Mouse (Mus musculus) neural tube, embryonic 12.5 days (tissue): ENCODE results near the gene Scarf1. TPM values are rescaled to one million over a fixed set of nuclear protein-coding genes. Genes with fewer than 3 reads are reported as not detected.

Experiments
- ATAC-seq: fragments of 200-750 bp; cut with Nextera tagmentation; 2 replicates; pipeline ENCODE4 v1.8.0; 2017; ENCODE audit warnings: low read depth, mild to moderate bottlenecking, moderate TSS enrichment, moderate library complexity; ENCODE audit not compliant: low FRiP score
- H3K27ac ChIP-seq: fragments of 300-500 bp; sonication (generic); 2 replicates; pipeline ENCODE4 v1.5.1; 2016
- H3K27me3 ChIP-seq: fragments of 300-500 bp; sonication (generic); replicated peaks from 2 replicates; pipeline ENCODE4 v1.6.1; 2016; ENCODE audit warnings: mild to moderate bottlenecking
- H3K36me3 ChIP-seq: fragments of 300-500 bp; sonication (generic); 2 replicates; pipeline ENCODE4 v1.6.1; 2016; ENCODE audit warnings: mild to moderate bottlenecking
- H3K4me1 ChIP-seq: fragments of 300-500 bp; sonication (generic); 2 replicates; pipeline ENCODE4 v1.6.1; 2016
- H3K4me2 ChIP-seq: fragments of 300-500 bp; sonication (generic); replicated peaks from 2 replicates; pipeline ENCODE4 v1.6.1; 2016; ENCODE audit warnings: mild to moderate bottlenecking
- H3K4me3 ChIP-seq: fragments of 300-500 bp; sonication (generic); 2 replicates; pipeline ENCODE4 v1.5.1; 2016
- H3K9ac ChIP-seq: fragments of 300-500 bp; sonication (generic); 2 replicates; pipeline ENCODE4 v1.6.1; 2016; ENCODE audit warnings: mild to moderate bottlenecking
- H3K9me3 ChIP-seq: fragments of 300-500 bp; sonication (generic); 2 replicates; pipeline ENCODE4 v1.6.1; 2016; ENCODE audit warnings: mild to moderate bottlenecking
- WGBS: fragments of 180-500 bp; shearing (Covaris S2); methylation state at CpG from one replicate; pipeline ENCODE4 v1.1.7; 2016; 5-methylcytosine and 5-hydroxymethylcytosine counted together
- polyA plus RNA-seq: library from polyadenylated mRNA; unstranded; fragments of >200 nt; fragmentation: Nextera tagmentation; extraction: Ambion mirVana; gene quantifications from 2 replicates; pipeline ENCODE4 v1.2.1, GENCODE M21; 2016

Gene Scarf1
- polyA plus RNA-seq, 1 experiment from 2014 or later, result 5.8 TPM

DNA sequence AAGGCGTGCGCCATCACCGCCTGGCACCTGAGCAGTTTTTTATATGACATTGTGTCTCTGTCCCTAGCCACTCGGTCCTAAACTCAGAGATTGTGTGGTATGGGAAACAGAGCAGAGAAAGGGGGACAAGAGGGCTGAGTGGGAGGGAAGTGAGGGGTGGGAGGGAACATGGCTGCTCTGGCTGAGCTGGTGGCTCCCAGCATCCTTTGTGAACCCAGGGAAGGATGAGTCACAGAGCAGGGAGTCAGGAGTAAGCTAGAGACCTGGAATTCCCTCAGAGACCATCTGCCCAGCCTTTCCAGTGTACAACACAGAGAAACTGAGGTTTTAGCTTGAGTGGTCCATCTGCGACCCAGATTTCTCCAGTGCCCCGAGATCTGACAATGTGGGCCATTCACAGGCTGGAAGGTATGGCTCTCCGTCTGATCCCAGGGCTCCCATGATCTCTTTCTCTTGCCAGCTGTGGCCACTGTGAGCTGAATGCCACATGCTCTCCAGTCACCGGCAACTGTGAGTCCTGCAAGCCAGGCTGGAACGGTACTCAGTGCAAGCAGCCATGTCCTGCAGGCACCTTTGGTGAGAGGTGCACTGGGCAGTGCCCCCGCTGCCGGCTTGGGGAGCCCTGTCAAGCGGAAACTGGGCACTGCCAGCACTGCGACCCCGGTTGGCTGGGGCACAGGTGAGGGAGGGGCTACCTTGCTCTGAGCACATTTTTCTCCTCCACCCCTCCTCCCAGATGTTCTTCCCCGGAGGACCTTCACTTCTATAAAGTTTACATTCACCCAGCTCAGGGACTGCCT is 6.7 kb downstream of the Scarf1 start:
- Histone ChIP-seq H3K9me3 (no peaks in the 10 kb centered on the region), H3K36me3 (no peaks in the 10 kb centered on the region), H3K27me3 (no peaks in the 10 kb centered on the region), H3K9ac (no peak overlapping the region), H3K4me2 (no peak overlapping the region), H3K27ac (no peak overlapping the region), H3K4me1 (no peaks in the 10 kb centered on the region), H3K4me3 (no peak overlapping the region)
- no peak for ATAC-seq
- 79% methylated on average over 15 of the region's 15 CpGs for WGBS

DNA sequence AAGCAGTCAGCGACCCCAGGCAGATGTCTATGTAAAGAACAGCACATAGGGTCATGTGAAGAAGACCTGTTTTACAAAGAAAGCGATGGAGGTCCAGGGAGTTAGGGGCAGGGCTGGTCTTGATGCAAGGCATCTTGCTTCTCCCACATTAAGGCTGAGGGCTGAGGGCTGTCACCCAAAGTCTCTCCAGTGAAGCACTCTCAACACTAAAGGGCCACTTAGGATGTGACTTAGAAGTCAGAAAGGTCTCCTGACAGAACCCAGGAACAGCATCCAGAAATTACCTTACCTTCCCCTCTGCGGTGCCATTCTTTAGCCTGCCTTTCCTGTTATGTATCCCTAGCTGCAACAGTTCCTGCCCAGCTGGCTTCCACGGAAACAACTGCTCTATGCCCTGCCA is 8.3 kb downstream of the Scarf1 start:
- Histone ChIP-seq H3K27ac (no peak overlapping the region), H3K4me2 (no peak overlapping the region), H3K9me3 (no peaks in the 10 kb centered on the region), H3K4me1 (no peaks in the 10 kb centered on the region), H3K36me3 (no peaks in the 10 kb centered on the region), H3K9ac (no peak overlapping the region), H3K27me3 (no peaks in the 10 kb centered on the region), H3K4me3 (no peak overlapping the region)
- ATAC-seq, result no peak
- 93% methylated on average over 4 of the region's 4 CpGs for WGBS

DNA sequence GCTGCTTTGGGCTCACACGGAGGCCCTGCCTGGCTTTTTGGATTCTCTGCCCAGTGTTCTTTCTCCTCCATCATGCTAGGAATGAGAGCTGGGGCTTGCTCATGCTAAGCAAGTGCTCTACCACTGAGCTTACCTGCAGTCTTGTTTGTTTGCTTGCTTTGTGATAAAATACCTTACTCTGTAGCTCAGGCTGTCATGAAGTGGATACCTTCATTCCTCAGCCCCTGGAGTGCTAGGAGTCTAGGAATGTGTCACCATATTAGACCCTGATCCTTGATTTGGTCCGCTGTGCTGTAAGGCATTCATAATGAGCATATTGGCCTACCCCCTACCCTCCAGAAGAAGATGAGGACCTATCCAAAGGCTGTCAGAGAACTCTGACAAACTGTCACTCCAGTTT is 9.5 kb downstream of the Scarf1 start:
- no peaks in the 10 kb centered on the region for H3K9me3 ChIP-seq
- no peak overlapping the region for H3K9ac ChIP-seq
- no peak overlapping the region for H3K4me3 ChIP-seq
- H3K4me1 ChIP-seq, result no peaks in the 10 kb centered on the region
- no peaks in the 10 kb centered on the region for H3K36me3 ChIP-seq
- ATAC-seq, result no peak
- H3K27me3 ChIP-seq, result no peaks in the 10 kb centered on the region
- 80% methylated on average over 2 of the region's 2 CpGs for whole genome bisulfite sequencing
- H3K4me2 ChIP-seq, result no peak overlapping the region
- no peak overlapping the region for H3K27ac ChIP-seq

DNA sequence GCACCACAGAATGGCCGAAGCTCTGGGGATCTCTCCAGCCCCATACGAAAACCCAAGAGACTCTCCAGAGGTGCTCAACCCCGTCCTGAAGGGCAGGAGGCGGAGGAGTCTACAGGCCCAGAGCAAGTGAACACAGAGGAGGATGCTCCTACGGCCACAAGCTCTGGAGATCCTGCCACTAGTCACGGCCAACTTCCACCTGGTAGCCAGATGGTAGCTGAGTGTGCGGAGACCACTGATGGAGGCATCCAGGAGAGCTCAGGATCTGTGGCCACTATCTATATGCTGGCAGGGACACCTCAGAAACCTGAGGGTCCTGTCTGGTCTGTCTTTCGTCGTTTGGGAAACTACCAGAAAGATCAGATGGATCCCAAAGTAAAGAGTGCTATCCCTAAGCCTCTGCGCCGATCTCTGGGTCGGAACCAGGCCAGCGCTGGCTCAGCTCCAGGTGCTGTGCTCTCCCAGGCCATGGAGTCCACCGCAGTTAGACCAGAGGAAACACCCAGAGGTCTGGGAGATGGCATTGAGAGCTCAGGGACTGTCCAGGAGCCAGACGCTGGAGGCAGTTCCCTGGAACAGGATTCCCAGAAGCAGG is 12.3 kb downstream of the Scarf1 start:
- Histone ChIP-seq H3K27me3 (no peaks in the 10 kb centered on the region), H3K27ac (no peak overlapping the region), H3K4me3 (no peak overlapping the region), H3K4me1 (no peaks in the 10 kb centered on the region), H3K36me3 (no peaks in the 10 kb centered on the region), H3K9ac (no peak overlapping the region), H3K9me3 (no peaks in the 10 kb centered on the region), H3K4me2 (no peak overlapping the region)
- WGBS, result 88% methylated on average over 15 of the region's 15 CpGs
- ATAC-seq, result no peak

DNA sequence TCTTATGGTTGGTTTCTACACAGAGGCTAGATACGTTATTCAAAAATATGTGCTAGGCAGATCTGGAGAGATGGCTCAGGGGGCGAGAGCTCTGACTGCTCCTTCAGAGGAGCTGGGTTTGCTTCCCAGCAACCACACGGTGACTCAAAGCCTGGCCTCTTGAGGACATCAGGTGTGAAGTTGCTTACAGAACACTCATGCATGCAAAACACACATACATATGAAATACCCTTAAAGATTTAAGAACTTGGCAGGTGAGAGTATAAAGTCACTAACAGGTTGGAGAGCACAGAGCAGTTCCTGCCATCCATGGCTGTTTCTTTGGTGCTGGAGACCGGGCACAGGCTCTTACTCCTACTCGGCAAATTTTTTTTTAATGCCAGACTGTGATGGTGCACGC is 13.6 kb downstream of the Scarf1 start:
- H3K27ac ChIP-seq, result no peak overlapping the region
- ATAC-seq, result no peak
- WGBS, result 91% methylated on average over 6 of the region's 6 CpGs

DNA sequence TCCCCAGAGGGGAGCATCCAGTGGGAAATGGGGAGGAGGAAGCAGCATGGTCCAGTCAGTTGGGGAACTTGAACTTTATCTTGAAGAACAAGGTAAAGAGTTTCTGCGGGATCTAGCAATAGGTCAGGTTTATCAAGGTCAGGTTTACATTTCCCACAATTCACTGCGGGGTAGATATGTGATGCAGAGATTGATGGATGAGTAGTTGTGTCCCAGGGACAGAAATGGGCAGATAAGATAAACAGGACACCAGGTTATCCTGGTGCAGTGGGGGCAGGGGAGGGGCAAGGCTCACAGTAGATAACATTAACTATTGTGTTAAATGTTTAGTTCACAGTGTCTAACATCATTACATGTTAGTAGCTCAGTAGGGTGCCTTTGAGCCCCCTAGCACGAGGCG is 16.4 kb downstream of the Scarf1 start:
- 46% methylated on average over 4 of the region's 4 CpGs for WGBS
- no peak overlapping the region for H3K4me2 ChIP-seq
- H3K27me3 ChIP-seq, result no peaks in the 10 kb centered on the region
- no peak overlapping the region for H3K4me3 ChIP-seq
- no peak overlapping the region for H3K9ac ChIP-seq
- no peaks in the 10 kb centered on the region for H3K9me3 ChIP-seq
- peaks cover 20% of the 10 kb centered on the region for H3K4me1 ChIP-seq
- H3K36me3 ChIP-seq, result no peaks in the 10 kb centered on the region
- H3K27ac ChIP-seq, result no peak overlapping the region
- ATAC-seq, result no peak

More for the DNA sequence above, 13.6 kb downstream of the Scarf1 start:
- Histone ChIP-seq H3K36me3 (no peaks in the 10 kb centered on the region), H3K27me3 (no peaks in the 10 kb centered on the region), H3K4me3 (no peak overlapping the region), H3K9ac (no peak overlapping the region), H3K4me2 (no peak overlapping the region), H3K9me3 (no peaks in the 10 kb centered on the region), H3K4me1 (no peaks in the 10 kb centered on the region)

DNA sequence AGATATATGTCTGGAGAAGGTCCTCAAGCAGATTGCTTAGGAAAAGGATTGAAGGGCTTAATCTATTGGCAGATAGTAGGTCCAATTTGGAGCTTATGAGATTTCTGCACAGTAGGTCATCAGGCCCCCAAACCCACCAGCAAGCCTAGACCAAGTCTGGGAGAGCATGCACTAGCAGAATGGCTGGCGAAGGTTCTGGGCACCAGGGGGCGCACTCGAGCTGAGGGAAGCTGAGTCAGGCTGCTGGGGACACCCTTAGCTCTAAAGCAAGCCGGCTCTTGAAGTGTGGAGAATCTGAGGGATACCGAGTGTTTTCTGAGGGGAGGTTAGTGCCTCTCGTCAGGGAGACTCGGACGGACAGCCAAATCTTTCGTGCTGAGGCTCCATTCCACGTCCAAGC is 17.0 kb downstream of the Scarf1 start:
- Histone ChIP-seq H3K36me3 (no peaks in the 10 kb centered on the region), H3K9ac (peak overlapping the region; percentile 96), H3K27ac (peak overlapping the region; percentile 79; the same call in 1 of the 2 replicates), H3K27me3 (no peaks in the 10 kb centered on the region), H3K9me3 (no peaks in the 10 kb centered on the region), H3K4me2 (peak overlapping the region; percentile 98), H3K4me1 (peaks cover 25% of the 10 kb centered on the region), H3K4me3 (peak overlapping the region; percentile 70)
- under 1% methylated on average over 10 of the region's 10 CpGs for WGBS
- peak; percentile 52 for ATAC-seq

DNA sequence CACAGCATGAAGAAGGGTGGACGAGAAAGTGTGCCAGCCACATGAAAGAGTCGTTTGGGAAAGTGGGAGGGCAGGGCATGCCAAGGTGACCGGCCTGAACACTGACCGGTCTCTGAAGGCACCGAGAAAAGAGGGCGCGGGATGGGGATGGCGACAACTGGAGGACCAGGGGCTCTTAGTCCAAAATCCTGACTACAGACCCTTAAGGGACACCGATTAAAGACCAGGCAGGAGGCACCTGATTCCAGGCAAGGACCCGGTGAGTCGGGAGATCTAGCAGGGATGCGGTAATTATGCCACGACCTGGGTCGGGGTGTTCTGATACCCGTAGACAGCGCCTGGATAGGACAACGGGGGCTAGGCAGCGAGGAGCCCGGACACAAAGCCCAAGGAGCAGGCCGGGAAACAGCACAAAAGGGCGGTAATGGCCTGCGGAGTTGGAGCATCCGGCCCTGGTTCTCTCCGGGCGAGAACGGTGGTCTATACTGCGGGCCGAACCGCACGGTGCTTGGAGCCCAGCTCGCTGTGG is 17.6 kb downstream of the Scarf1 start:
- H3K4me2 ChIP-seq, result peak overlapping the region; percentile 98
- H3K27me3 ChIP-seq, result no peaks in the 10 kb centered on the region

DNA sequence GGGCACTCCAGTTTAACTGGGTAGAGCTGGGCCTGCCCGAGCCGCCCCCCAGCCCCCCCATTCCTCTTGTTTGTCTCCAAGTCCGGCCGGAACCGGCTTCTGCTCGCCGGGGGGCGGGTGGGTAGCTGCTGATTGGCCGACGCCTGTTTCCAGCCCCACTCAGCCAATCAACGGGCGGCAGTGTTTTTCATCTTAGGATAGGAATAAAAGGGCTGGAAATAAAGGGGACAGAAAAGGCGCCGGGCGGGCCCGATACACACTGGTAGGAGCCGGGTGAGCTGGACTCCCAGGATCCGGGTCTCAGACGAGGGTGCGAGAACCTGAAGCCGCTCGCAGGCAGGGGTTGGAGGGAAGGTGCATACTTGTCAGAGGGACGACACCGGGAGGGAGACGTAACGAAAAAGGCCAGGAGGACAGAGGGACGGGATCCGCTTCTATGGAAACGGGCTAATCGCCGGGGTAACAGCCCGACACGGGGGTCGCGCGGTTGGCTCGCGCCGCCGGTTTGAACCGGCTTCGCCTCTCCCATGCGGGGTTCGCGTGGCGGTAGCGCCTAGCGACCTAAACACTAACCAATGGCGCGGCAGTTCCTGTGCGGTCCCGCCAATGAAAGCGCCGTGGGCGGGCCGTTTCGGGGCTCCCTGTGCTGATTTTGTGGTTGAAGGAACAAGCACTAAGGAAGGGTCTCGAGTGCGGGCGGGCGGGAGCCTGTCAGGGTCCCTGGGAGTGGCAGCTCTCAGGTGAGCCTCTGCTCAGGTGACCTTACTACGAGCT is 18.3 kb downstream of the Scarf1 start, which contains the start of gene Slc43a2:
Gene Slc43a2, plus strand, starts transcription at position 226 of the 774 bp plus-strand sequence.
- peak within 1 kb of the TSS; percentile 96 for H3K9ac ChIP-seq
- H3K27ac ChIP-seq, result peak within 1 kb of the TSS; percentile 79
- peaks cover 30% of the 10 kb centered on the region for H3K4me1 ChIP-seq
- ATAC-seq, result peak; percentile 94
- no peaks in the 10 kb centered on the region for H3K27me3 ChIP-seq
- peak within 1 kb of the TSS; percentile 70 for H3K4me3 ChIP-seq
- under 1% methylated on average over 62 of the region's 62 CpGs for WGBS
- H3K36me3 ChIP-seq, result no peaks in the 10 kb centered on the region
- peak within 1 kb of the TSS; percentile 98 for H3K4me2 ChIP-seq
- H3K9me3 ChIP-seq, result no peaks in the 10 kb centered on the region

More for the DNA sequence above, 17.6 kb downstream of the Scarf1 start:
- H3K4me3 ChIP-seq, result peak overlapping the region; percentile 70
- peak overlapping the region; percentile 79 for H3K27ac ChIP-seq
- no peaks in the 10 kb centered on the region for H3K36me3 ChIP-seq
- peaks cover 30% of the 10 kb centered on the region for H3K4me1 ChIP-seq
- peak; percentile 21 for ATAC-seq
- H3K9me3 ChIP-seq, result no peaks in the 10 kb centered on the region
- WGBS, result under 1% methylated on average over 31 of the region's 31 CpGs
- H3K9ac ChIP-seq, result peak overlapping the region; percentile 96

DNA sequence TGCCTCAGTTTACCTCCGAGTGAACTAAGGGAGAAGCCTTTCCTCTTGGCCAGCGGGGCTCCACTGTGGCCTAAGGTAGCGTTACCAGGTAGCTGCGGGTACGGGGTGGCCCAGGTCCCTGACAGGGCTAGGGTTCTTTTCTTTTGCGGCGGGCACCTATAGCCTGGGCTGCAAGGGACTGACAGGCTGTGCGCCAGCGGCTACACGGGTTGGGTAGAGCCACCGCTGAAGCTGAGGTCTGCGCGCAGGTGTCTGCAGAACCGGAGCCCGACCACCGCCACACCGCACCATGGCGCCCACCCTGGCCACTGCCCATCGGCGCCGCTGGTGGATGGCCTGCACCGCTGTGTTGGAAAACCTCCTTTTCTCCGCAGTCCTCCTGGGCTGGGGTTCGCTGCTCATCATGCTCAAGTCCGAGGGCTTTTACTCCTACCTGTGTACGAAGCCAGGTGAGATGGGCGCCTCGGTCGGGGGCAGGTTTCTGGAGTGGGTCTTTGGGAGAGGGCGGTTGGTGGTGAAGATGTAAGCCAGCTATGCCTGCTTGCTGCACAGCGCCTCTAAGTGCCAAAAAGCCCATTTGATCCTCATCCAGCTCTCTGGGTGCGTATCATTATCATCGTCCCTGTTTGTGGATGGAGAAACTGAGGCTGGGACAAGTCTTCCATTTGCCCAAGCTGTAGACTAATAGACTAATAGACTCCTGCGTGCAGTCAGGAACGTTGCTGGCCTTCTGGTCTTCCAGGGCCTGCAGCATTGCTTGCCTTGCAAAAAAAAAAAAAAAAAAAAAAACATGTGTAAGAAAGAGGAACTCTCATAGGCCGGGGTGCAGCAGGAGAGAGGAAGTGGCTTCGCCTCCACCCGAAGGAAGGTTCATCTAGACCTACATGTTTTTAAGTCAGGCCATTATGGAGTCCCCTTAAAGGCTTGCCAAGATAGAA is 19.3 kb downstream of the Scarf1 start:
- peak; percentile 25; the same call in 1 of the 2 replicates for ATAC-seq
- H3K36me3 ChIP-seq, result no peaks in the 10 kb centered on the region
- peak overlapping the region; percentile 70 for H3K4me3 ChIP-seq
- peaks cover 34% of the 10 kb centered on the region for H3K4me1 ChIP-seq
- peak overlapping the region; percentile 26; the same call in 1 of the 2 replicates for H3K27ac ChIP-seq
- 16% methylated on average over 37 of the region's 38 CpGs for WGBS
- peak overlapping the region; percentile 96 for H3K9ac ChIP-seq
- H3K27me3 ChIP-seq, result no peaks in the 10 kb centered on the region
- peak overlapping the region; percentile 98 for H3K4me2 ChIP-seq
- H3K9me3 ChIP-seq, result no peaks in the 10 kb centered on the region

DNA sequence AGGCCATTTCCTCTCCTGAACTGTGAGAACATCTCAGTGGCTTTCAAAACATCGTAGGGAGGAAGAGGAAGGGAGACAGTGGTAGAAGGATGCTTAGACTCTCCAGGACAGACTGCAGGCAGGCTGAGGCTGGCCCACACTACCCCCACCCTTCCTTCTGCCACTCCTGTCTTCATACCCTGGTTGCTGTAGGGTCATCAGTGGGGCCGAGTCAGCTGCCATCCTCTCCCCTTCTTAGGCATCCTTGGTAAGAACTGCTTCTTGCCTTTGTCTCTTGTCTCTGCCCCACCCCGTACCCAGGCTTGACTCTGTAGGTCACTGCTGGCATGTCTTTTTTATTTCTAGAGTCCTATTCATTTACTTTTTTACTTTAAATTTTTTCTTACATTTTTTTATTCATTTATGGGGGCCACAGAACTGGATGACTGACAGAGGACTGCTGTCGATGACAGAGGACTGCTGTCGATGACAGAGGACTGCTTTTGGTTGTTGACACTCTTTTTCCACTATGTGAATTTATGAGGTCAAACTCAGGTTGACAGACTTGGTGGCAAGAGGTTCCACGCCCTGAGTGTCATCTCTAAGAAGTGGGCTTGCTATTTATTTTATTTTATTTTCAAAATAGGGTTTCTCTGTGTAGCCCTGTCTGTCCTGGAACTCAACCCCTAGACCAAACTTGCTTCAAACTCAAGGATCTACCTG is 20.1 kb downstream of the Scarf1 start:
- Histone ChIP-seq H3K9ac (peak overlapping the region; percentile 47), H3K4me2 (peak overlapping the region; percentile 98), H3K4me1 (peaks cover 42% of the 10 kb centered on the region), H3K27ac (no peak overlapping the region), H3K36me3 (no peaks in the 10 kb centered on the region), H3K27me3 (no peaks in the 10 kb centered on the region), H3K4me3 (peak overlapping the region; percentile 9; the same call in 1 of the 2 replicates), H3K9me3 (no peaks in the 10 kb centered on the region)
- 81% methylated on average over 6 of the region's 6 CpGs for WGBS
- no peak for ATAC-seq
